Mouse (Mus musculus): ENCODE measurements around the gene Uqcr10.

- TF ChIP-seq POLR2A (IDR thresholded peaks at IDR 0.05; ENCODE audit: low read depth, low read length): no peak
- TF ChIP-seq CTCF (IDR thresholded peaks at IDR 0.05; ENCODE audit: extremely low read depth, insufficient read length, insufficient replicate concordance, low read depth, low read length): no peak
Measured at GRCm38 (mm10) chr11:4750263-4750662, 46.1 kb upstream of the Uqcr10 start.
